Mouse (Mus musculus) hindbrain, embryonic 13.5 days (tissue): ENCODE measurements around the gene Rhbdd1. TPM values are rescaled to one million over a fixed set of nuclear protein-coding genes. Genes with fewer than 3 reads are reported as not detected.

ENCODE experiments used
- ATAC-seq: fragments of 200-750 bp; cut with Nextera tagmentation; 2 replicates; pipeline ENCODE4 v1.8.0; 2017; ENCODE audit warnings: moderate TSS enrichment; ENCODE audit not compliant: low FRiP score
- H3K27ac ChIP-seq: fragments of 300-500 bp; sonication (generic); 2 replicates; pipeline ENCODE4 v1.5.1; 2015; ENCODE audit warnings: inconsistent platforms, mild to moderate bottlenecking, moderate library complexity
- H3K27me3 ChIP-seq: fragments of 300-500 bp; sonication (generic); 2 replicates; pipeline ENCODE4 v1.6.1; 2015; ENCODE audit warnings: mild to moderate bottlenecking, inconsistent platforms
- H3K36me3 ChIP-seq: fragments of 300-500 bp; sonication (generic); 2 replicates; pipeline ENCODE4 v1.6.1; 2015; ENCODE audit warnings: mild to moderate bottlenecking, inconsistent platforms
- H3K4me1 ChIP-seq: fragments of 300-500 bp; sonication (generic); replicated peaks from 2 replicates; pipeline ENCODE4 v1.6.1; 2015; ENCODE audit warnings: inconsistent platforms
- H3K4me2 ChIP-seq: fragments of 300-500 bp; sonication (generic); 2 replicates; pipeline ENCODE4 v1.6.1; 2015; ENCODE audit warnings: inconsistent platforms, mild to moderate bottlenecking, moderate library complexity
- H3K4me3 ChIP-seq: fragments of 300-500 bp; sonication (generic); 2 replicates; pipeline ENCODE4 v1.5.1; 2015; ENCODE audit warnings: mild to moderate bottlenecking, inconsistent platforms
- H3K9ac ChIP-seq: fragments of 300-500 bp; sonication (generic); 2 replicates; pipeline ENCODE4 v1.6.1; 2015; ENCODE audit warnings: mild to moderate bottlenecking, inconsistent platforms
- H3K9me3 ChIP-seq: fragments of 300-500 bp; sonication (generic); 2 replicates; pipeline ENCODE4 v1.6.1; 2016; ENCODE audit warnings: inconsistent platforms
- WGBS: fragments of 180-500 bp; shearing (Covaris S2); methylation state at CpG from one replicate; pipeline ENCODE4 v1.1.7; 2015; 5-methylcytosine and 5-hydroxymethylcytosine counted together
- polyA plus RNA-seq: library from polyadenylated mRNA; unstranded; fragments of >200 nt; fragmentation: Nextera tagmentation; extraction: Ambion mirVana; gene quantifications from 2 replicates; pipeline ENCODE4 v1.2.1, GENCODE M21; 2015

Gene Rhbdd1
- polyA plus RNA-seq, 1 experiment from 2014 or later = 4.3 TPM

- no peaks in the 10 kb centered on the region for H3K27me3 ChIP-seq
- H3K9ac ChIP-seq = no peak overlapping the region
- no peak overlapping the region for H3K4me3 ChIP-seq
- H3K36me3 ChIP-seq = no peaks in the 10 kb centered on the region
- H3K4me2 ChIP-seq = no peak overlapping the region
- ATAC-seq = no peak
- H3K9me3 ChIP-seq = no peaks in the 10 kb centered on the region
- H3K27ac ChIP-seq = no peak overlapping the region
- H3K4me1 ChIP-seq = peaks cover 16% of the 10 kb centered on the region
- WGBS = 40% methylated on average over 4 of the region's 4 CpGs
Observed at GRCm38 (mm10) chr1:82381946-82382345, 65.7 kb downstream of the Rhbdd1 start.

GRCm38 (mm10) chr1:82384106-82384505, 67.9 kb downstream of the Rhbdd1 start:
- Histone ChIP-seq H3K4me3 (no peak overlapping the region), H3K36me3 (no peaks in the 10 kb centered on the region), H3K4me2 (no peak overlapping the region), H3K4me1 (peaks cover 27% of the 10 kb centered on the region), H3K9me3 (no peaks in the 10 kb centered on the region), H3K27ac (no peak overlapping the region), H3K9ac (no peak overlapping the region), H3K27me3 (no peaks in the 10 kb centered on the region)
- ATAC-seq = no peak
- 66% methylated on average over 2 of the region's 2 CpGs for WGBS

DNA sequence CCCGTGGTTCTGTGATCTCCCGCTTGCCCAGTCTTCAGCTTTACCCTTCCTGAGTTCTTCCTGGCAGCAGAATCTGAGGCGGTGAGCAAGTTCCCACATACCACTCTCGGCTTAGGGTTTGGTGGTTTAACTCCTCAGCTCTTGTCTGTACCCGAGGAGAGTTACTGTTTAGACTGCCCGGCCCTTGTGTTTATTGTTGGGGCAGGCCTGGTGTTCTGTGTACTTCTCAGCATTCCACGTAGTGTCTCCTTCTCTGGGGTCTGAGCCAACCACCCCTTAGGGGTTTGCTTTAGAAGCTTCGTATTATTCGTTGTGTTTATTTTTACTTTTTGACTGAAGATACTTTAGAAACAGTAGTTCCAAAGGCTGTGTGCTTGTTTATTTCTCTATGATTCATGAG, 68.8 kb downstream of the Rhbdd1 start:
- ATAC-seq = no peak
- Histone ChIP-seq H3K27ac (peak overlapping the region; percentile 32; the same call in 1 of the 2 replicates), H3K9me3 (no peaks in the 10 kb centered on the region), H3K27me3 (no peaks in the 10 kb centered on the region), H3K36me3 (no peaks in the 10 kb centered on the region), H3K4me1 (peaks cover 27% of the 10 kb centered on the region), H3K4me3 (no peak overlapping the region), H3K9ac (no peak overlapping the region), H3K4me2 (no peak overlapping the region)
- 55% methylated on average over 9 of the region's 9 CpGs for WGBS

DNA sequence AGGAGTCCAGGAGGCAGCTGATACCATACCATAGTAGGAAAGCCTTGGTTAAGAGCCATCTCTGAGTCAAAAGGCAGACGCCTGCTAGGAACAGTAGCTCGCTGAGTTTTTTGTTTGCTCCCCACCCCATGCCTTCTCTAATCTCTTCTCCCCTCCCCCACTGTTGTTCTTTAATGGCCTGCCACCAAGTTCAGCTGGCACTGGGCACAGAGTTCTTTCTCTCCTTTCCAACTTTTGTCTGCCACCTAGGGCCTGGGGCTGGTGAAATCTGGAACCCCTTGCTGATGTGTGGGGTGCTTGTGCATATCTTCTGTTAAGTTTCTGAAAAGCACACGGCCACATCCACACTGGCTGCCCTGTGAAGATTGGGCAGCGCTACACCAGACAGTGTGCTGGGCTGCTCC, 69.6 kb downstream of the Rhbdd1 start:
- H3K4me3 ChIP-seq = no peak overlapping the region
- 28% methylated on average over 4 of the region's 4 CpGs for WGBS
- no peak overlapping the region for H3K9ac ChIP-seq
- H3K4me1 ChIP-seq = peaks cover 27% of the 10 kb centered on the region
- no peaks in the 10 kb centered on the region for H3K9me3 ChIP-seq
- 0 out of 2 replicates have a peak, but pooled peaks have one; percentile 13 for ATAC-seq
- no peaks in the 10 kb centered on the region for H3K36me3 ChIP-seq
- H3K27me3 ChIP-seq = no peaks in the 10 kb centered on the region
- H3K27ac ChIP-seq = peak overlapping the region; percentile 52; the same call in 1 of the 2 replicates
- no peak overlapping the region for H3K4me2 ChIP-seq

DNA sequence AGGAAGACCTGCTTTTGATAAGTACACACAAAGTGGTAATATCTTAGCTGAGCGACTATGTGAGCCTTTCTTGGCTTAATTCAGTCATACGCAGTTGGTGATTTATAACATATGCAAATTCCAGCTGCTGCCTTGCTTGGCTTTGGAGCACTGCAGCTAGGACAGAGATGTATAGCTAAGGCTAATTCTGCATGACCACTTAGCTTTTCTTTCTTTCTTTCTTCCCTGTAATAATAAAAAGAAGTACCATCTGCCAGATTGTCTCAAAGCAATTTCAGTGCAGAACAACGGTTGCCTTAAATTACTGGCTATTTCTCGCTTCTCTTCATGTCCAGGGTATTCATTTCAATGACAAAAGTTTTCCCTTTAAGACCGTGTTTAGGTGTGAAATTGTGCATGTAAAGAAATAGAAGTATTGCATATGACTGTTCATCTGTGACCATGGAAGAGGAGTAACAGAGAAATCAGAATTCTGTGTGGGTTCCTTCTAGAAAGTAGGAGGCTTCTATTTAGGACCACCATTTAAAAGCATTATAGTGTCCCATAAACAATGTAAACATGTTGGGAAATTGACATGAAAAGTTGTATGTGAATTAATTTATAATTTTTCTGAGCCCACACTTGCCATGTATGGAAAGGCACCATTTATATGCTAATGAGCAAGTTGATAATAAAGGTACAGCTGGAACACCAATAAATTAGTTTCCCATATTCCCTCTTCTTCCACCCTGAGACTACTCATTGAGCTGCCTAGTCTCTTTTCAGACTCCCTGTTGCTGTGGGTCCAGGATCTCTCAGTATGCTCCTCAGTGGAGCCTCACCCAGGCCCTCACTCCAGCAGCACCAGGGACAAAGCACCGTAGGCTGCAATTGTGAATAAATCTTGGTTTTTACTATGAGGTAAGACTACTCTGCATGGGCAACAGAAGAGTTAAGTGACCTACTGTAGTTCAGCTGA, 70.8 kb downstream of the Rhbdd1 start:
- Histone ChIP-seq H3K4me2 (no peak overlapping the region), H3K4me1 (peaks cover 27% of the 10 kb centered on the region), H3K36me3 (no peaks in the 10 kb centered on the region), H3K27ac (peak overlapping the region; percentile 10; the same call in 1 of the 2 replicates), H3K9ac (no peak overlapping the region), H3K9me3 (no peaks in the 10 kb centered on the region), H3K27me3 (no peaks in the 10 kb centered on the region), H3K4me3 (no peak overlapping the region)
- WGBS = 23% methylated on average over 6 of the region's 6 CpGs
- ATAC-seq = peak; percentile 49; the same call in 1 of the 2 replicates

DNA sequence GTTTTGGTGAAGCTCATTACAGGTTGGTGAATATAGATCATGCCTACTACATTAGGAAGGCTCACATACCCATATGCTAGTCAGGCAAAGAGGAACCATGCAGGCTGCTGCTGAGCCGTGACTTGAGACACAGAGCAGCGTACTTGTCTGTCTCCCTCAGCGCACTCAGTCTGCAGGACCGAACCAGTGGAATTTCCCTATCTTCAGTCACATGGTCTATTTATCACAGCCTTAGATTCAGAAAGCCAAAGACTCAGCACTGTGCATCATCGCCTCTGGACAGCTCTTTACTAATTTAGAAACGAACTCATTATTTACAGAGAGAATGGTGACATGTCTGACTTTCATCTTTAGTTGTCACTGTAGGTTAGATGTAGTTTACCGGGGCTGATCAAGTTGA, 73.1 kb downstream of the Rhbdd1 start:
- H3K27me3 ChIP-seq = no peaks in the 10 kb centered on the region
- H3K9ac ChIP-seq = no peak overlapping the region
- no peak for ATAC-seq
- H3K36me3 ChIP-seq = no peaks in the 10 kb centered on the region
- H3K4me3 ChIP-seq = no peak overlapping the region
- H3K27ac ChIP-seq = no peak overlapping the region
- 79% methylated on average over 7 of the region's 7 CpGs for WGBS
- H3K4me1 ChIP-seq = peaks cover 27% of the 10 kb centered on the region
- H3K9me3 ChIP-seq = no peaks in the 10 kb centered on the region
- H3K4me2 ChIP-seq = no peak overlapping the region

- H3K9me3 ChIP-seq = no peaks in the 10 kb centered on the region
- no peak overlapping the region for H3K27ac ChIP-seq
- no peaks in the 10 kb centered on the region for H3K27me3 ChIP-seq
- no peak overlapping the region for H3K9ac ChIP-seq
- 59% methylated on average over 4 of the region's 4 CpGs for WGBS
- no peaks in the 10 kb centered on the region for H3K36me3 ChIP-seq
- no peak overlapping the region for H3K4me3 ChIP-seq
- no peaks in the 10 kb centered on the region for H3K4me1 ChIP-seq
- no peak overlapping the region for H3K4me2 ChIP-seq
- no peak for ATAC-seq
Observed at GRCm38 (mm10) chr1:82395371-82395770, 79.1 kb downstream of the Rhbdd1 start.

DNA sequence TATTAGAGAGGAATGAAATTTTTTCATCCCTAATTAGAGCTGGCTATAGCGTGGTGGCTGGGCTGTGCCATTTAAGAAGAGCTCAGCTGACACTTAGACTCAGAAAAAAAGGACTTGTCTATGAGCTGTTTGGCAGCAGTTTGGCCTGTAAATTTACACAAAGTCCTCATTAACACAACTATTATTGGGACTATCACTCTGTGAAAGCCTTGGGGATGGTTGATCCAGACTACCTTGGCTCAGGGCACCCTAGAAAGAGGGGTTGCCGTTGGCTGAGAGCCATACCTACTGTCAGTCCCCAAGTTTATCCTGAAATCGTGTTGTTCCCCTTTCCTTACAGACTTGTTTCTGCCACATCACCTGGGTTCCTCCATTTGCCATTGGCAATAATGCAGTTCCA, 91.5 kb downstream of the Rhbdd1 start:
- no peaks in the 10 kb centered on the region for H3K36me3 ChIP-seq
- WGBS = 88% methylated on average over 3 of the region's 3 CpGs
- ATAC-seq = no peak
- no peak overlapping the region for H3K4me2 ChIP-seq
- H3K27ac ChIP-seq = no peak overlapping the region
- H3K4me3 ChIP-seq = no peak overlapping the region
- H3K9ac ChIP-seq = no peak overlapping the region
- peaks cover 11% of the 10 kb centered on the region for H3K4me1 ChIP-seq
- no peaks in the 10 kb centered on the region for H3K9me3 ChIP-seq
- no peaks in the 10 kb centered on the region for H3K27me3 ChIP-seq

- no peaks in the 10 kb centered on the region for H3K27me3 ChIP-seq
- H3K27ac ChIP-seq = no peak overlapping the region
- H3K4me1 ChIP-seq = peaks cover 11% of the 10 kb centered on the region
- 87% methylated on average over 9 of the region's 9 CpGs for WGBS
- H3K36me3 ChIP-seq = no peaks in the 10 kb centered on the region
- H3K4me2 ChIP-seq = no peak overlapping the region
- no peak overlapping the region for H3K4me3 ChIP-seq
- ATAC-seq = no peak
- H3K9ac ChIP-seq = no peak overlapping the region
- no peaks in the 10 kb centered on the region for H3K9me3 ChIP-seq
Observed at GRCm38 (mm10) chr1:82409271-82409670, 93.0 kb downstream of the Rhbdd1 start.

DNA sequence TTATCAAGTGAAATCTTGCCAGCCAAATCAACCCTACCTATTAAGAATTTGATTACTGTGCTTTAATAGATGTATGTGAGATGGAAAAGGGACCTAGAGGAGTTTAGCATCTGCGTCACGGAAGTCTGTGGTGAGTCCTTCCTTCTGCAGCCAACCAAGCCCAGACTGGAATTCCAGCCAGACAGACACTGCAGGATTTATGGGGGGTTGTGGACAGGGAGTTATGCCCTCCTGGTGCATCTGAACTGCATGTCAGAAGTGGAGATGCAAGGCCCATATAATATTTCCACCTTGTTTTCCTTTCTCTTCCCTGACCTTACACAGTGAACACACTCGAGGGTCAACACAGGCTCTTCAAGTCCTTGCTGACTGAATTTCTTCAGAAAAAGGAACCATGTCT, 94.3 kb downstream of the Rhbdd1 start:
- Histone ChIP-seq H3K27me3 (no peaks in the 10 kb centered on the region), H3K36me3 (no peaks in the 10 kb centered on the region), H3K4me1 (peaks cover 11% of the 10 kb centered on the region), H3K27ac (no peak overlapping the region), H3K4me3 (no peak overlapping the region), H3K9me3 (no peaks in the 10 kb centered on the region), H3K4me2 (no peak overlapping the region), H3K9ac (no peak overlapping the region)
- 80% methylated on average over 3 of the region's 3 CpGs for WGBS
- no peak for ATAC-seq

GRCm38 (mm10) chr1:82411521-82411920, 95.3 kb downstream of the Rhbdd1 start:
- no peak for ATAC-seq
- Histone ChIP-seq H3K36me3 (no peaks in the 10 kb centered on the region), H3K4me3 (no peak overlapping the region), H3K9ac (no peak overlapping the region), H3K9me3 (no peaks in the 10 kb centered on the region), H3K27ac (no peak overlapping the region), H3K4me2 (no peak overlapping the region), H3K4me1 (peaks cover 11% of the 10 kb centered on the region), H3K27me3 (no peaks in the 10 kb centered on the region)
- 78% methylated on average over 5 of the region's 5 CpGs for WGBS

DNA sequence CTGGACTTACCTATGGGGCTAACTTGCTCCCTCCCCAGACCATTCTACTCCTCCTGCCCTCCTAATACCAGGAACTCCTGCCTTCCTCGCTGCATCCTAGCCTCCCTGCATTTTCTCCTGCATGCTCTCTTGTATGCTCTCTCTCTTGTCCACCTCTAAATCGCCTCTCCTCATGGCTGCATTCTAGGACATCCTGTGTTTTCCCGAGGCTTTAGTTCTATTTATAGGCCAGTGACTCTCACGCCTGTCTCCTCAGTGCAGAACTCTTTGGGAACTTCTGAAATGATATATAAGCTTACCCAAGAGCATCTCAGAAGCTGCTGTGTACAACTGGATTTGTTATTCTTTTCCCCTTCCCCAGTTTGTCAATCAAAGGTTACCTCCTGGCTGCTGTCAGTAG, 95.8 kb downstream of the Rhbdd1 start:
- no peak for ATAC-seq
- H3K27me3 ChIP-seq = no peaks in the 10 kb centered on the region
- no peak overlapping the region for H3K27ac ChIP-seq
- no peak overlapping the region for H3K9ac ChIP-seq
- H3K36me3 ChIP-seq = no peaks in the 10 kb centered on the region
- H3K4me1 ChIP-seq = peaks cover 11% of the 10 kb centered on the region
- no peaks in the 10 kb centered on the region for H3K9me3 ChIP-seq
- WGBS = 79% methylated on average over 4 of the region's 4 CpGs
- no peak overlapping the region for H3K4me2 ChIP-seq
- H3K4me3 ChIP-seq = no peak overlapping the region
